Mouse (Mus musculus) testis, postnatal 14 days (tissue): ENCODE data around the gene Hfe2.

Source experiments
- DNase-seq: peaks from one replicate; pipeline ENCODE4 v3.0.0; 2021; ENCODE audit warnings: low spot score

The Hfe2 gene

GRCm38 (mm10) chr3:96575272-96575984 lies 50.5 kb downstream of the Hfe2 start:
- no peak for DNase-seq

GRCm38 (mm10) chr3:96576005-96576658 lies 51.2 kb downstream of the Hfe2 start:
- DNase-seq, result peak; percentile 54

GRCm38 (mm10) chr3:96576690-96577541 lies 51.9 kb downstream of the Hfe2 start, which contains the start of gene Gm16253:
Gm16253 (plus strand) TSS chr3:96576984.
- peak; percentile 89 for DNase-seq

DNA sequence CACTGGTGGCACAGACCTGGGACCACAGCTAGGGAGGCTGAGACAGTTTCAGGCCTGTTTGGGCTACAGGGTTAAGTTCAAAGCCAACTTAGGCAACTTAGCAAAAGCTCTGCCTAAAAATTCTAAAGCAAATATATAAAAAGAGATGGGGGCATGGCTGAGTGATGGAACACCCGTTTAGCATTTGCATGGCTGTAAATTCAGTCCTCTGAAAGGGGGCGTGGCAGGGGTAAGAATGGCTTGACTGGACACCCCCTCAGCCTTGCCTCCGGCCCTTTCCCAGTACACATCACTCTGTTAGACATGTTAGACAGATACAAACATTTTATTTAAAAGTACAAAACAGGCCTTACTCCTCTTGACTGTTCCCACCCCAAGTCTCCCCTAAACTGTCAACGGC lies 52.6 kb downstream of the Hfe2 start:
- no peak for DNase-seq
